Mouse (Mus musculus) ovary, postnatal 36 days (tissue): ENCODE measurements around the gene Fgr.
"Not testable (repeated sequence)": the region's sequence is repeated elsewhere in the genome, so short reads cannot be mapped to it uniquely, and the experiment has no call there.

Source experiments
- DNase-seq: peaks from one replicate; pipeline ENCODE4 v3.0.0; 2022; ENCODE audit warnings: low spot score, mixed read lengths

Fgr gene

DNA sequence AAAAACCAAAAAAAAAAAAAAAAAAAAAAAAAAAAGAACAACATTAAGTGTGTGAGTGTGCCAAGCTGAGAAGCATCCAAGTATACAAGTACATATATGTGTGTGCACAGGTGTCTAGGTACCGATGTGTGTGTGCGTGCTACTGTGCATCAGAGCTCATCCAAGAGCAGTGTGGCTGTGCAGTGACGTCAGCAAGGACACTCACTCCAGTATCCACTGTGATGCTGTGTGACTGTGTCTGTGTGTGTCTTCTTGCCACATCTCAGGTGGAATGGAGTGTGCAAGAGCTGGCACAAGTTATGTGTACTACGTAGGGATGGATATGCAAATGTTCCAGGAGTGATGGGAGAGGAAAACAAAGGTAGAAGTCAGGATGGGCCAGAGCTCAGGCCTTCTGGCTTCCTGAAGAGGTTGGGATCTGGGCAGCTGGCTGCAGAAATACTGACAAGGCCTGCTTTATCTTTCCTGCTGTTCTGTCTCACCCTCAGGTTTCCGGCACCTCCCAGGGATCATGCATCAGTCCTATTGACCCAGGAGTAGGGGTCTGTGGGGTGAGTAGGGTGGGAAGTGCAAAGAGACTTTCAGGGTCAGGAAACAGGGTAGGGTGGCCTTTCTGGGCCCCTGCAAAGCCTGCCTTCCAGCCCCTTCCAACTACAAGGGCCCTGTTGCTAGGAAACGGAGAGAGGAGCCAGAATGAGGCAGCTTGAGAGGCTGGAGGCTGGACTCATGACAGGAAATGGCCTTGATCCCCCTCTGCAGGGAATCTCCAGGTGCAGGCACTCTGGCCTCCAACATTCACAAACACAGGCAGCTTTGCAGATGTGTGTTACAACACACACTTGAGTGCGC is 10.0 kb downstream of the Fgr start:
- peak; percentile 39 for DNase-seq

DNA sequence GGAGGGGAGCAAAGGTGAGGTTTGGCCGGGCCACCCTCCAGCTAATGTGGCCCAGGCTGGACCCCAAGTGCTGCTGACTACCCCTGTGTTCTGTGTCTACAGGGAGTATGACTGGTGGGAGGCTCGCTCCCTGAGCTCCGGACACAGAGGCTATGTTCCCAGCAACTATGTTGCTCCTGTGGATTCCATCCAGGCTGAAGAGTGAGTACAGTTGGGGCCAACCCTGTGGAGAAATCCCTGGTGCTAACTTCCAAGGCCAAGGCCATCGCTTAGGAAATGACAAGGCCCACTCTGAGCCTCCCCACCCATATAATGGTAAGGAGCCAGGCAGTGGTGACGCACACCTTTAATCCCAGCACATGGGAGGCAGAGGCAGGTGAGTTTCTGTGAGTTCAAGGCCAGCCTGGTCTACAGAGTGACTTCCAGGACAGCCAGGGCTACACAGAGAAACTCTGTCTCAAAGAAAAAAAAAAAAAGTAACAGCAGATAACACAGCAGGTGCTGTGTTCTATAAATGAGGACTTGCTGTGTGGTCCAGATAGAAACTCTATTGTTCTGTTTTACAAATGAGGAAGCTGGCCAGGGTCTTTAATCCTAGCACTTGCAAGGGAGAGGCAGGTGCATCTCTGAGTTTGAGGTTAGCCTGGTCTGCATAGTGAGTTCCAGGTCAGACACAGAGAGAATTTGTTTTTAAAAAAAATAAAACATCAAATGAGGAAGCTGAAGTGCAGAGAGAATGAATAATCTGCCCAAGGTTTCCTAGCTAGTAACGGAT is 14.9 kb downstream of the Fgr start:
- no peak for DNase-seq

DNA sequence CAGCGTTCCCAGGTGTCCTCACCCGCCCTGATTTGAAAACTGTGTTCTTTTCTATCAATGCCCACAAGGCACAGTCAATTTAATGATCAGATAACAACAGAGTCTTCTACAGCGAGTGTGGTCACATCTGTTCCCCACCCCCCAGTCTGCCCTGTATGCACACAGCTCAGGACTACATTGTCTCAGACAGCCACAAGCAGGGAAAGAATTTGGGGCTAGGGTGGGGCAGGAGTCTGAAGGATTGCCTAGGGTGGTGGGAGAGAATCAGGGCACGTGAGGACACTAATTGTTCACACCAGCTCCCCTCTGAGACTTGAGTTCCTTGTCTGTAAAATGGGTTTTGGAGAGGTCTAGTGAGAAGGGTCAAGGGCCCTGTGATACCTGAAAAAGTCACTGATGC is 19.7 kb downstream of the Fgr start:
- DNase-seq = no peak

DNA sequence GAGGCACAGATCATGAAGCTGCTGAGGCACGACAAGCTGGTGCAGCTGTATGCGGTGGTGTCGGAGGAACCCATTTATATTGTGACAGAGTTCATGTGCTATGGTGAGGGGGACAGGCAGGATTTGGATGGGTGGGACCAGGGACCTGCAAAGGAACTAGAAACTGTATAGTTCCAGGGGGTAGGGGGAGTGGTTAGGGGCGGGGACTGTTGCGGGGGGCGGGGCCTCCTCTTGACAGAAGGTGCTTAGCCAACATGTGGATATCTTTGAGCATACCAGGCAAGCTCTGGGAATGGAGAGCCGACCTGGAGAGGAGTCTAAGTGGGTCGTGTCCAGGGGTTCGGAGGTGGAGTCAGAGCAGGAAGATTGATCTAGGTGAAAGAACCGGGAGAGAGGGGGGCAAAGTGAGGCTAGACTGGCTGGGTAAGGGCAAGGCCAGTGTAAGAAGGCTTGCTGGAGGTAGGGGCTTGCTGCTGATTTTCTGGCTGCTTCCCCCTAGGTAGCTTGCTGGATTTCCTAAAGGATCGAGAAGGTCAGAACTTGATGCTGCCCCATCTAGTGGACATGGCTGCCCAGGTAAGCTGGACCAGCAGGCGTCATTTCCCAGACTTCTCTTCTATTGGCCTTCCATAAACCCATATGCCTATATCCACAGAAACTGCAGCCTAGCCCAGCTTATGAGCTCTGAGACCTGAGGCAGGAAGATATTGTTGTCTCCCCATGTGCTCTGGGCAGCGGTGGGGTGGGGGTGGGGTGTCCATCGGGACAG is 23.8 kb downstream of the Fgr start:
- DNase-seq = no peak

DNA sequence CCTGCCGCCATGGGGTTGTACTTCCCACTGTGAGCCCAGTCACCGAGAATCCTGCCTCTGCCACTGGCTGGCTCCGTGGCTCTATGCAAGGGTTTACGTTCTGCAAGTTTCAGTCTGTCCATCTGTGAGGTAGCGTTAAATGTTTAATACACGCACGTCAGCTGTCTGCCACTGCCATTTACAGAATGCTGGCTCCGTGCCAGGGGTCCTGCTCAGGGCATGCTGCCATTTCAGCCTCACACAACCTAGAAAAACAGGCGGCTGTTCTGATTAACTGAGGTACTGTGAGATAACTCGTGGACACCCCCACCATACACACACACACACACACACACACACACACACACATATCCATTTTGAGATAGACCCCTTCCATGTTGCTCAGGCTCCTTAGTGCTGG is 29.0 kb downstream of the Fgr start:
- DNase-seq = no peak

DNA sequence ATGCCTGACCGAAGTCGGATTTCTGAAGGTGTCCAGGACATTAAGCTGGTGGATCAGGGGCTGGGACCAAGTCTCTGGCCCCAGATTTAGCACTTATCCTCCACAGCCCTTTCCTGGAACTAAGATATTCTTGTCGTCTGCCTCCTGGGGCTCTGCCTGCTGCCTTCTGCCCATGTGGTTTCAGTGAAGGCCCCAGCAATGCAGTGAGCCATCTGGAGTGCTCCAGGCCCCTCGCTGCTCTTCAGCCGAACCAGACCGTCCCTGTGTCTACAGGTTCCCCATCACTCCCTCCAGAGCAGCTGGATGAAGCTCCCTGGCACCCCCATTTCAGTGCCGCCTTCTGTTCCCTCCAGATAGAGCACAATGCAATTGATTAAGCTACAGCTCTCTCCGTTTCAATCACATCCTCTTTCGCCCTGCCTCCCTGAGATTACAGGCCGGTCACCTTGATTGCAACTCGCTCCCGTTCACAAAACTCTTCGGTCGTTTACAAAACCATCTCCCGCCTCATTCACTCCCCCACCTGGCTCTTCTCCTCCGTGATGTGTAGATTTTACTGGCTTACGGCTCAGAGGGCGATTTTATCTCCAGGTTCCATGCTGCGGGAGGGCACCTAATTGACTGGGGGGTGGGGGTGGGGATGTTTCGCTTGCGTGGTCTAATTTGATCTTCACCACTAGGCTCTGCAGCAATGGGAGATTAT is 29.6 kb downstream of the Fgr start:
- DNase-seq = no peak

DNA sequence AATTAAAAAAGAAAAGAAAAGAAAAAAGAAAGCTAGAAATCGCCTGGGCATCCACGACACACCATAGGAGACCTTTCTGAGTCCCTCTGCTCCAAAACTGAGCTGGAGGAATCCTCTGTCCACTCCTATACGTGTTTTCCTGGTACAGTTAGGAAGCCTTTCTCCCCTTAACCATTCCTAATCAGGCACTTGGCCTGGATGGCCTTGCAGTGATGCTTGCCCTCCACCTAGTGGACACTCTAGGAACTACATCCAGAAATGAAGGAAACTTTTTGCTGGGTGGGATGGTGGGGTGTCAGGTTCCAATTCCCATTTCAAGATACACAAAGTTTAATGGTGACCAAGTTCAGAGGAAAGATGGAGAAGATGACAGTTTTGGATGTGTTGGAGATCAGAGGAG is 31.3 kb downstream of the Fgr start:
- DNase-seq = peak; percentile 50

DNA sequence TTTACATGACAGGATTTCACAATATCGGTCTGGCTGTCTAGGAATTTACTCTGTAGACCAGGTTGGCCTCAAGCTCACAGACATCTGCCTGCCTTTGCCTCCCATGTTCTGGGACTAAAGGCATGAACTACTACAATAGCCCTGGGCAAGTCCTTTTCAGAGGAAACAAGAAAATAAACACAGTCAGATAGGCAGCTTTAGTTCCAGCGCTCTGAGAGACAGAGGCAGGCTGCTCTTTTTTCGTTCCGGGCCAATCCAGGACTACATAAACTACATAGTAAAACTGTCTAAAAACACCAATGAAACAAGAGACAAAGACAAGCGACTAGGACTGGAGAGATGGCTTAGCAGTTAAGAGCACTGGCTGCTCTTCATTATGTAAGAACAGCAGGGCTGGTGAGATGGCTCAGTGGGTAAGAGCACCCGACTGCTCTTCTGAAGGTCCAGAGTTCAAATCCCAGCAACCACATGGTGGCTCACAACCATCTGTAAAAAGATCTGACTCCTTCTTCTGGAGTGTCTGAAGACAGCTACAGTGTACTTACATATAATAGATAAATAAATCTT is 32.1 kb downstream of the Fgr start:
- not testable (repeated sequence) for DNase-seq

DNA sequence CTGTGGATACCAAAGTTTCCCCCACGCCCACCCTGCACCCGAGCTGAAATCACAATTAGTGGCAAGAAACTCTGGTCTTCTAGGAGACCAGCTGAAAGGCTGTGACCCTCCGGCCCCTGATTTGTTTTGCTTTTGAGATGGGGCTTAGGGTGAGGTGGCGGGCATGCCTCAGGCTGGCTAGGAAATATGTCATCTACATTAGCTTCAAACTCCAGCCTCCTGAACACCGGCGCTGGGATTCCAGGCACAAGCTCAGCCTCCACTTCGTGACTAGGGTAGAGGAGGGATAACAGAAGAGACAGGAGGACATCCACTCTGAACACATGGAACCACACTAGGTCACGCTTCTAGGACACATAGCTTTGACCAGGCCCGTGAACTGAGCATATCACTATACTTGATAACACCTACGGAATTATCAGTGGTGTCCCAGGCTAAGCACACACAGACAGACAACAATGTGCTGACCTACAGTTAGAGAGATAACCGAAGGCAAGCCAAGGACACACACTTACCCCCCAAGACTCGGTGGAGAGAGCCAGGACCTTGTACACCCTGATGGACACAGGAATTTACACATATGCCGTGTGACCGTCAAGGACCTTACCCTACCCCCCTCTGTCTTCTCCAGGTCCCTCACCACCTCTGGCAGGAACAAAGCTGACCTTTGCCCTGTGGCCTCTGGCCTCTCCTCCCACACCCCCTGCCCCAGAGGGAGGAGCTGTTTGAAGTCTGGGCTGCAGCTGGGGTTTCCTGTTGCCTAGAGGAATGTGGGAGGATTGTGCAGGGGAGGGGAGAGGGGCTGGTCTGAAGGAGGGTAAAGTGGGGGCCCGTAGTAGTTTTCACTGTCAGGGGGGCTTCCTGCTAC is 33.9 kb downstream of the Fgr start:
- DNase-seq = peak; percentile 55

DNA sequence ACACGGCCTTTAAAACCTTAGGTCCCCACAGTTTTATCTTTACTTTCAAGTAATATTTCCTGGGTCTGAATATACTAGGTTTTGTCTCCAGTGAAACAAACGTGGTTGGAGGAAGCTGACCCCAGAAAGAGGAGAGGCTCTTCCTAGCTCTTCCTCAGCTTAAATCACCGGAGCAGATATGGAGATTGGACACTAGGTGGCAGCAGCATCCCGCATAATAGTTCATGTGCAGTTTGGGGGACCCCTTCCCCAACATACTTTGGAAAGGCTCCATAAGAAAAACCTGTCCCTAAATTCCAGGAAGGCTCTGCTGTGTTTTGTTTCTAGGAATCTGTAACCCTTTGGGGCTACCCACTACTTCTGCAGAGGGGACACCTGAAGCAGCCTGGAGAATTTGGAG is 35.2 kb downstream of the Fgr start:
- peak; percentile 50 for DNase-seq

DNA sequence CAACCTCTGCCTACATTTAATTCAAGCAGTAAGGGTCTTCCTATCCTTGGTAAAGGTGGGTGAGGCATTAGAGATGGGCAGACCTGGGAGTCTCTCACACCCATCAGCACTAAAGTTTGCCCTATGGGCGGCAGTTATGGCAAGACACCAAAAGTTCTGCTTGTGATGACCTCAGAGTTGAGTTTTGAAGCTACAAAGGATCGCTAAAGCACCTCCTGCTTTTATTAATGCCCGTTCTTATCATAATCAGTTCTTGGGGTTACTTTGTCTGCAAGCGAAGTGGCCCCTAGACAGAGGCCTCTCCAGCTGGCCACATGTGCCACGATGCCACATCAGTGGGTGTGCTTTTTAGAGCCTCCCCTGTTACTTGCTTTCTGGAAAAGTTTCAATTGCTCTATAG is 35.8 kb downstream of the Fgr start:
- no peak for DNase-seq

DNA sequence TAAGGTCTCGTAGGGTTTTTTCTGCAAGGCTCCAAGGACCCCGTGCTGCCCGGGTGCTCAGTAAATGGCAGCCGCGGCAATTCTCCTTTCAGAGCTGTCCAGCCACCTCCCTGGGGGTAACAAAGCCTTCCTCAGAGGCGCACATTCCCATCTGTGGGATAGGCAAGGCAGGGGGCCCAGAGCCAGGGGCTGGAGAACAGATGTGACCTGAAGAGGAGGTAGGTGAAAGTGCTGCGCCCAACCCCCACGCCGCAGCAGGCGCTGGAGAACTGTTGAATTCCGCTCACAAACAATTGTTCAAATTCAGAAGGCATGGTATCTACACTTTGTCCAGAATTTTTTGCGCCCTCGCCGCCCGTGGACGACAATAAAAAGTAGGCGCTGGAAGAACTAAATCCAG is 36.7 kb downstream of the Fgr start:
- DNase-seq = no peak

DNA sequence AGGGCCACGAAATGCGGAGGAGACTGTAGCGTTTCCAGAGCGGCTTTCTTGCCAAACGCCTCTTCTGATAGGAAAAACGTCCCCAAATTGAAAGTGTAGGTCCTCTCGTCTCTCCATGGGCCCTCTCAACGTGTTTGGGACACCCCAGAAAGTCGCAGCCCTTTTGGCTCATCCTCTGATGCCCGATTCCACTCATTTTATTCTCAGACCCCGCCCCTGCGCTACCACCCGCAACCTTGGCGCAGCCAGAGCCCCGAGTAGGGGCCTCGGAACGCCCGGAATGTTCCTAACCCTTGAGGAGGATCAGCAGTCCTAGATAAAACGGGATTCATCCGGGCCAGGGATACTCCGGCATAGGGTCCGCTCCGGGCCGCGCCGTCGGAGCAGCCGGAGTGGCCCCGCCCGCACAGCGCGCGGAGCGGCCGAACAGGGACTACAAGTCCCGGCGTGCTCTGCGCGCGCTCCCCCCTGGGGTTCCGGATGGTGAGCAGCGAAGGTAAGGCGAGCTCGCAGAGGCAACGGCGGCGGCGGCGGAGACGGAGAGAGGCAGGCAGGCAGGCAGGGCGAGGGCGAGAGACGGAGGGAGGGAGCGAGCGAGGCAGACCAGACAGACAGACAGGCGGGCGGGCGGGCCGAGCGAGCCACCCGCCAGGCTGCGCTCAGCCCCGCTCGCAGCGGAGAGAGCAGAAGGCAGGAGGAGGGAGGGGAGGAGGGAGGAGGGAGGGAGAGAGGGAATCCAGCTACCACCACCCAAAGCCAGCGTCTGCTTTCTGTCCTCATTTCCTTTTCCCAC is 37.3 kb downstream of the Fgr start, which contains the start of gene Ahdc1:
Ahdc1 (plus strand) TSS at position 233 of the 793 bp plus-strand sequence.
- DNase-seq = peak; percentile 92

DNA sequence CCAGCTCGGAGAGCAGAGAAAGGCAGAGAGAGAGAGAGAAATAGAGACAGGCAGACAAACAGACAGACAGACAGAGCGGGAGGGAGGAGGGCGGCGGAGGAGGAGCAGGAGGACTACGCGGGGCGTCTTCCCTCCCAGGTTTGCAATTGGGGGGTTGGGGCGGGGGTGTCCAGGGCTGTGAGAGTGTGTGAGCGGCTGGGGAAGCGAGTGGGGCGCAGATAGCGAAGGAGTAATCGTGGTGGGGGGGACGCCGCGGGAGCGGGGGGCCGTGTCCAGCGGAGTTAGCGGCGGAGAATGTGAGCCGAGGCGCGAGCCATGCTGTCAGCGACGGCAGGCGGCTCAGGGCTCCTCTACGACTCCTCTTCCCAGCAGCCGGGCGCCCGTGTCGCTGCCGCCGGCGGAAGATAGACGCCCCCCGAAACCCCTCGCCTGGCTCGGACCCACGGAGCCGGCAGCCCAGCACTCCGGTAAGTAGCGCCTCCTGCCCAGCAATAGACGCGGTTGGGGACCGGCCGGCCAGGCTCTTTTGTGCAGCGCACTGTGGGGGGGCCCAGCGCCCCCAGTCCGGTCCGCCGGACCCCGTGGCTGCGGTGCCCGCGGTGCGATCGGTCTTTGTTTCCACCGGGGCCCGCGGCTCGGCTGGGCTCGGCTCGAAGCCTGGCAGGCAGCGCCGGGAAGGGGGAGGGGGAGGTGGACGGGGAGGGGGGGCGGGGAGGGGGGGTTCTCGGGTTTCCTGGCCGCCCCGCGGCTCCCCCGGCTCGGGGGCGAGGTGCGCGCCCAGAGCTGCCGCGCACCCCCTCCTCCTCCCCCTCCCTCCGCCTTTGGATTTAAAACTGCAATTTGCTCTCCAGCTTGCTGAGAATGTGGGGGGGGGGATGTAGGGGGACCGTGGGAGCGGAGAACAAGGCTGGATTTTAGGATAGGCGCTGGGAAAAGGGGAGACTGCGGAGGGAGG is 38.2 kb downstream of the Fgr start:
- peak; percentile 69 for DNase-seq

DNA sequence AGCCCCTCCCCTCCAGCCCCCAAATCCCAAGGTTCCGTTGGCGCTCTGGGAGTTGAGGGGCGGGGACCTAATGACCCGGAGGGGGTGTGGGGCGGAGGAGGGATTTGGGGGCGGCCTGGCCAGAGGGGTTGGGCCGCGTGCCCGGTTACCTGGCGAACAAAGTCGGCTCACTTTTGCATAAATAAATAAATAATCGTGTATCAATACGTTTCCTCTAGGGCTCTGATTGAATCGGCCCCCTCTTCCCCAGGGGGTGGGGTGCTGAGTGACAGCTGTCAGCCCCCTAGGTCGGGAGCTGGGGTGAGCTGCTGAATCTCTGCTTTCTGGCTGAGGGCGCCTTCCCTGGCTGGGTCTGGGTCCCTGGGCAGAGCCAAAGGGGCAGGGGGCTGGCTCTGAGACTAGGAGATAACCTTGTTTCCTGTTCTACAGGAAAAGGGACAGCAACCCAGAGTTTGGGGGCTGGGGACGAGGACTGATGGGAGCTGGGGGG is 38.9 kb downstream of the Fgr start:
- DNase-seq = peak; percentile 58

DNA sequence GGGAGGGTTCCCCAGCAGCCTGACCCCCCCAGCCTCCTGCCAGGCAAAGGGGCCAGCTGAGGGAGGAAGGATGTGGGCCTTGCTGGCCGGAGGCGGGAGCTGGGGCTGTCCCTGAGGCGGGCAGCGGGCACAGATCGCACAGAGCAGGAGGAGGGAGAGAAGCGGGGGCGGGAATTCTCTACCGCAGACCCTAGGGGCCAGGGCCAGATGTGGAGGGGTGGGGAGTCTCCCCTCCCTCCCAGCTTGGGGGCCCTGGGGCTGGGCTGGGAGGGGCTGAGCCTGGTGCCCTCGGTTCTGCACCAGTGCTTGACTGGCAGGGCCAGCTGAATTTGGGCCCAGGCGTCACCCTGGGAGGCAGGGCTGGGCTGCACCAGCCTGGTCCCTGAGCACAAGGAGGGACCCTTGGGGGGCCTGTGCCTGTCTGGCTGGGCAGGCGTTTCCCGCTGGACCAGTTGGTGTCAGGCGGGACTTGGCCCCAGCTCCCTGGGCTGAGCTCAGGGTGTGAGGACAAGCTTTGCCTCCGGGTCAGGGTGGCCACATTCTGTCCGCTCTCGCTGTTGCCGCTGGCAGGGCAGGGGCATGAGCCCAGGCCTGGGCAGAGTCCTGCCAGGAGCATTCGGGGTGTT is 39.5 kb downstream of the Fgr start:
- peak; percentile 67 for DNase-seq

DNA sequence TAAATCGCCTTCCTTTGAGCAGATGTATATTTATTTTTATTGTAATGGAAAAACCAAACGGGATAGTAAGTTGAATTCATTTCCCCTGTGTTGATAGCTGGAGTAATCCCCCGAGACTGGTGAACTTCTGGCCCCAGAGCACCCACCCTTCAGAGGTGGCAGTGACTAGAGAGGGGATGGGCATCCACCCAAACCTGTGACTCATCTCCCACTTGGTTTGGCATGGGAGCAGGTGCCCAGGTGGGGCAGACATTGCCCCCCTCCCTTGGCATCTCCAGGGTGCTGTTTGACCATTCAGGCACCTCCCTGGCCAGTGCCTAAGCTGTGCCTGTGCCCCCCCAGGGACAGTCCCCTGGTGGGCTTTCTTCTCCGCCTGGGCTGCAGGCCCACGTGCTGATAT is 40.2 kb downstream of the Fgr start:
- no peak for DNase-seq
